Mouse (Mus musculus): ENCODE data around the gene Gm42715.

Gene Gm42715

GRCm38 (mm10) chr7:127585031-127585430 is 65.6 kb downstream of the Gm42715 start:
- no peak for DNase-seq (ENCODE audit: low read depth, low spot score)

DNA sequence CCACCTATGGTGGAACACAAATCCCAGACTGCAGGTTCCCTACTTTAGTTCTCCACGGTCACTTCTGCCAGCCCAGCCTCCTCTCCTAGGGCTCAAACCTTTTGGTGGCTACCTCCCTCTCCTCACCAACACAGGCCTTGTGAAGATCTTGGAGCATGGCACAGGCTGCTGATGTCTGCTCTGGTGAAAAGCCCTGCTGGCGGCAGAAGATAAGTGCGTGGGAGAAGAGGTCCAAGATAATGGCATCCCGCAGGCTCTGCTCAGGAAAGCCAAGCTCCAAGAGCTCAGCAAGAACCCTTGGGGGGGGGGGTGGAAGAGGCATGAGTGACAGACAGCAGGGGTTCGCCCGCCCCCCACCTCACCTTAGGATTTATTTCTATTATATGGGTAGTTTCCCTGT is 66.8 kb downstream of the Gm42715 start:
- no peak for DNase-seq (ENCODE audit: low read depth, low spot score)

DNA sequence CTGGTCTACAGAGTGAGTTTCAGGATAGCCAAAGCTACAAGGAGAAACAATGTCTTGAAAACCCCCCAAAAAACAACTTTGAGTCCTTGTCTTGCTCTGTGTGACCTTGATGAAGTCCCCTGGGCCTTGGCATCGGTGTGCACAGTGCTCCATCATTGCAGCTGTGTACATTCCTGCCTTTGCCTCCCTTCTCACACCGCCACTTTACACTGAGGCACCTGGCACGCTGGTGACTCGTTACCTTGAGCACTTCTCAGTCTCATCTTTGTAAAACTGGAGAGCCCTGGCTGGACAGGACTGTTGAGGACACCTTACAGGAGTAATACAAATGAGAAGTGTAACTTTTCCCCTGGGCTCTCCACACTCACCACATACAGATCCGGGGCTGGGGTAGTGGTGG is 67.8 kb downstream of the Gm42715 start:
- DNase-seq (ENCODE audit: low read depth, low spot score) = no peak

GRCm38 (mm10) chr7:127588011-127588871 is 68.9 kb downstream of the Gm42715 start, which contains the start of the genes Ccdc189 and Rnf40:
Gene Ccdc189, minus strand, starts transcription at chr7:127588595.
Gene Rnf40, plus strand, starts transcription at chr7:127588767.
- peak; percentile 85 for DNase-seq (ENCODE audit: low read depth, low spot score)

GRCm38 (mm10) chr7:127588901-127589300 is 69.5 kb downstream of the Gm42715 start:
- DNase-seq (ENCODE audit: low read depth, low spot score) = no peak

- no peak for DNase-seq (ENCODE audit: low read depth, low spot score)
Observed at GRCm38 (mm10) chr7:127589637-127590036, 70.3 kb downstream of the Gm42715 start.

- DNase-seq (ENCODE audit: low read depth, low spot score) = no peak
Observed at GRCm38 (mm10) chr7:127591108-127591507, 71.7 kb downstream of the Gm42715 start.

DNA sequence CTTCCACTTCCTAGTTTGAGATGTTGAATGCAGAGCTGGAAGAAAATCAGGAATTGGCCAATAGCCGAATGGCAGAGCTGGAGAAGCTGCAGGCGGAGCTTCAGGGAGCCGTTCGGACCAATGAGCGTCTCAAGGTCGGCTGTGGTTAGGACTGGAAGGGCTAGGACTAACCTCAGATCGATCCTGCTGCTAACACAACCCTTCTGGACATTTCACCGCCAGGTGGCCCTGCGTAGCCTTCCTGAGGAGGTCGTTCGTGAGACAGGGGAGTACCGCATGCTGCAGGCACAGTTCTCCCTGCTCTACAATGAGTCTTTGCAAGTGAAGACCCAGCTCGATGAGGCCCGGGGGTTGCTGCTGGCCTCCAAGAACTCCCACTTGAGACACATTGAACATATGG is 73.2 kb downstream of the Gm42715 start:
- no peak for DNase-seq (ENCODE audit: low read depth, low spot score)

GRCm38 (mm10) chr7:127596747-127597146 is 77.4 kb downstream of the Gm42715 start:
- DNase-seq (ENCODE audit: low read depth, low spot score) = no peak

- DNase-seq (ENCODE audit: low read depth, low spot score) = no peak
Observed at GRCm38 (mm10) chr7:127600612-127601011, 81.2 kb downstream of the Gm42715 start.

DNA sequence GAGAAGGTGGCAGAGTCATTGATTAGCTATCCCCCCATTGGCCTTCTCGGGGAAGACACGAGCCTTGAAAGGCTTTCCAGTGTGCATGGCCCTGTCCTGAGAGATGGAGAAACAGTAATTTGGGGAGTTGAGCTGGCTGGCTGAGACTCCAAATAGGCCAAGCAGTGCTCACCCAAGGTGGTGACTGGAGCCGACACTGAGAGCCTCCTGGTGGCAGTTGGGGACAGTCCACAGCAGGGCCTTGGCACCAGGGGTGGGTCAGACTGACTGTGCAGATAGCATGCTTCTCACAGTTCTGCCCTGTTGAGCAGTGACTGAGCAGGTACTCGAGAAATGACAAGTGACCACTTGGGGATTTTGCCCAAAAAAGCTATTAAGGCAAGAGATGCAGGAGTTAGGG is 82.4 kb downstream of the Gm42715 start:
- no peak for DNase-seq (ENCODE audit: low read depth, low spot score)

- DNase-seq (ENCODE audit: low read depth, low spot score) = no peak
Observed at GRCm38 (mm10) chr7:127602903-127603302, 83.5 kb downstream of the Gm42715 start.

DNA sequence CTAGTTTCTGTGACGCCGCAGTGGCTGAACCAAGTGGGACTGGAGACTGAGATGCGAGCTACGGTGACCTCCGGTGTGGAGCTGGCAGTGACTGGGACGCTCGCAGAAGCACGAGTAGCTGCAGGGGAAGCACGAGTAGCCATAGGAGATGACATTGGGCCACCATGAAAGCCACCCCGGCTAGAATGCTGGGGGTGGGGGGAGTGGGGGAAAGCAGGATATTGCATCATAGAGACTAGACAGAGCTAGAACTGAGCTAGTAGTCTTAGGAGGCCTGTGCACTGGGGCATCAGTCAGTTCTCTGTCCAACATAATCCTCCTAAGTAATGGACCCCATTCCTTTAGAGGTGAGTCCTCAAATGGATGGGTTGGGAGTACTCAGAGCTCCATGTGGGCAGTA is 84.9 kb downstream of the Gm42715 start:
- DNase-seq (ENCODE audit: low read depth, low spot score) = no peak

GRCm38 (mm10) chr7:127607150-127607549 is 87.8 kb downstream of the Gm42715 start:
- no peak for DNase-seq (ENCODE audit: low read depth, low spot score)

- no peak for DNase-seq (ENCODE audit: low read depth, low spot score)
Observed at GRCm38 (mm10) chr7:127611011-127611410, 91.6 kb downstream of the Gm42715 start.

DNA sequence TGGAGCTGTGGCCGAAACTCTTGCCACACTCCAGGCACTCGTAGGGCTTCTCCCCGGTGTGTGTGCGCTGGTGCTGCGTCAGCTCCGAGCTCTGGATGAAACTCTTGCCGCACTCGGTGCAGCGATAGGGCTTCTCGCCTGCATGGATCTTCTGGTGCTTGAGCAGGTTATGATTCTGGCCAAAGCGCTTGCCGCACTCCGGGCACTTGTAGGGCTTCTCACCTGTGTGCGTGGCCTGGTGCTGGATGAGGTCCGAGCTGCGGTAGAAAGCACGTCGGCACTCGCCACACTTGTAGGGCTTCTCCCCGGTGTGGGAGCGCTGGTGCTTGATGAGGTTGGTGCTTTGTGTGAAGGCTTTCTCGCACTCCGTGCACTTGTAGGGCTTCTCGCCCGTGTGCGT is 92.2 kb downstream of the Gm42715 start:
- DNase-seq (ENCODE audit: low read depth, low spot score) = no peak

DNA sequence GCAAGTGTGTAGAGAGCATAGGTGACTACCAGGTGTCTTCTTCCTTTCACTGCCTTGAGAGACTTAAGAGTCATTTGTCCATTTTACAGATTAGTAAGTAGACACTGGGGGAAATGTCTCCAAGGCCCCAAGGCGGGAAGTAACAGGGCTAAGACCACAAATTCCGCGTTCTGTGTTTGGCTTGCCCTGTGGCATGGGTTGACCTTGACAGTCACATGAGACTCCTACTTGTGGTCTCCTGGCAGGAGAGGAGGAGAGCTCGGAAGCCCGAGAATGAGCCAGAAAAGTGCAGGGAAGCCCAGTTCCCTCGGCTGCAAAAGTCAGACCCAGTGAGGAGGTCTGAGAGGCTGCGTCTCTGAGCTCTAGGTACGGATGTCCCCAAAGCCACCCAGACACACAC is 94.1 kb downstream of the Gm42715 start:
- DNase-seq (ENCODE audit: low read depth, low spot score) = no peak

DNA sequence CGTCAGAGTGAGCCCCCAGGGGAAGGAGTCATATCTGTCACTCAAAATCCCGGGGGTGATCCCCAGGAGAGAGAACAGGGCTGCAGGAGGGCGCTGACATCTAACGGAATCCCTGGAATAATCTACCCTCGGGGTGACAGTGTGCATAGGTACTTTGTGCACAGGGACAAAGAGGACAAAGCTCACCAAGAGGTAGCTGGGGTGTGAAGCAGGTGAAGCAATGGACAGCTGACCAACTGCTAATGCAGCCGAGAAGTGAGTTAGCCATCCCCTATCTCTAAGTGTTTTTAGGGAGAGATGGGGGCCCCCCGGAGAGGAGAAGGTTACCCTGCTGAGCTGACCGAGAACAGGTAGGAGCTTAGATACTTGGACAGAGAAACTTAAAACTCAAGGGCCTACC is 94.7 kb downstream of the Gm42715 start:
- no peak for DNase-seq (ENCODE audit: low read depth, low spot score)

GRCm38 (mm10) chr7:127614511-127614890 is 95.1 kb downstream of the Gm42715 start:
- DNase-seq (ENCODE audit: low read depth, low spot score) = no peak

DNA sequence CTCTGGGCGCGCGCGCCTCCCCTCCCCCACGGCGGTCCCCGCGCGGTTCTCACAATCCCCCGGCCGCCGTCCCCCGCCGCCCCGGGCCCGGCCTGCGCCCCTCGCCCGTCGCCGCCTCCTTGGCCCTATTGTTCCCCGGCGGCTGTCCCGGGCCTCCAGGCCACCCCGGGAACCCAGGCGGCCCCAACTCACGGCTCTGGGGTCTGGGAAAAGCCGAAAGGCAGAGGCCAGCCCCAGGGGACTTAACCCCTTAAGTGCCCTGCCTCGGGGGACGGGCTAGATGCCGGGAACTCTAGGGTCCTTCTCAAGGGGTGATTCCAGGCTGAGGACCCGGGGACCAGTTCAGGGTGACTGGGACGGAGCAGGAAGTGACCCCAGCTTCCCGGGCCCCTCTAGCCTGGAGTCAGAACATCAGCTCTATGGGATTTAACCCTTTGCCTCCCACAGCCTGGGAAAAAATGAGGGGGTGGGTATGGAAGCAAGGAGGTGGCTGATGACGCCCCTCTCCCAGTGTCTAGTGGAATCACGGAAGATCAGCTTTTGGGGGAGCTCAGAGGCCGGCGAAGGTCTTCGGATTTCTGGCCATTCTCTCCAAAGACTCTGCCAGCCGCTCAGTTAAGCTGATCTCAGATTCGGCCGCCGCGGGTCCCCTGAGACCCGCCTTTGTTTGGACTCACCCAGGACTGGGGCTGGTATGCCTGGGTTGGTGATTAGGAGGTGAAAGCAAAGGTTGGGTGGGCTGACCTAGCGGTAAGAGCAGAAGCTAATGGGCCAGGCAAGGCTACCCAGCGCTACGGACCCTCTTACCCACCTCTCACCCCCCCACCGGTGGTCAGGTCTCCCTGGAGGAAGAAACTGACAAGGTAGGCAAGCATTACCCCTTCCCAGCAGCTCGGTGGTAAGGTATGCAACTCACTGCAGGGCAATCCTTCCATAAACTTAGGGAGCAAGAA is 95.8 kb downstream of the Gm42715 start, which contains the start of gene Zfp629:
TSS of gene Zfp629 (minus strand) at position 907 of the 953 bp plus-strand sequence.
- peak; percentile 69 for DNase-seq (ENCODE audit: low read depth, low spot score)

- DNase-seq (ENCODE audit: low read depth, low spot score) = no peak
Observed at GRCm38 (mm10) chr7:127616336-127616735, 97.0 kb downstream of the Gm42715 start.
